Mouse (Mus musculus) T-helper 1 cell (primary cell): ENCODE measurements around the gene Cacfd1.

Source experiments
- in situ Hi-C: fragments of 300-600 bp; cut with MboI, MseI; formaldehyde crosslinking; loops from one replicate; pipeline ENCODE4 v1.15.1; 2025; ENCODE audit warnings: high pct_unique_total_duplicates

Gene Cacfd1

GRCm38 (mm10) chr2:27009714-27010244 lies at the start of gene Cacfd1:
TSS of gene Cacfd1 (plus strand) at chr2:27009926.
- in situ Hi-C loops = loop anchor here (5.0 kb wide), 1 partner anchor 72 kb away; no protein-coding TSS in a partner anchor

GRCm38 (mm10) chr2:26960756-26961155 lies 49.0 kb upstream of the Cacfd1 start:
- in situ Hi-C loops = no loop called here

- in situ Hi-C loops = no loop called here
These were observed 45.6 kb upstream of the Cacfd1 start, which contains the start of gene Rexo4 for GRCm38 (mm10) chr2:26963923-26964723. TSS of gene Rexo4 (minus strand) at chr2:26964386.

GRCm38 (mm10) chr2:26964724-26965370 lies 44.9 kb upstream of the Cacfd1 start:
- in situ Hi-C loops = no loop called here

GRCm38 (mm10) chr2:26967262-26967661 lies 42.5 kb upstream of the Cacfd1 start:
- in situ Hi-C loops = no loop called here

- in situ Hi-C loops = no loop called here
These were observed 36.6 kb upstream of the Cacfd1 start, which contains the start of gene Adamts13 for GRCm38 (mm10) chr2:26973116-26973515. TSS of gene Adamts13 (plus strand) at chr2:26973416.

GRCm38 (mm10) chr2:26973960-26974359 lies 35.8 kb upstream of the Cacfd1 start:
- in situ Hi-C loops = no loop called here

- in situ Hi-C loops = no loop called here
These were observed 29.4 kb upstream of the Cacfd1 start for GRCm38 (mm10) chr2:26980361-26980760.

GRCm38 (mm10) chr2:26984179-26984578 lies 25.5 kb upstream of the Cacfd1 start:
- in situ Hi-C loops = no loop called here

- in situ Hi-C loops = no loop called here
These were observed 25.1 kb upstream of the Cacfd1 start for GRCm38 (mm10) chr2:26984640-26985039.

- in situ Hi-C loops = no loop called here
These were observed 15.8 kb upstream of the Cacfd1 start for GRCm38 (mm10) chr2:26993936-26994335.

- in situ Hi-C loops = no loop called here
These were observed 12.2 kb upstream of the Cacfd1 start for GRCm38 (mm10) chr2:26997498-26997897.

GRCm38 (mm10) chr2:26997993-26998392 lies 11.7 kb upstream of the Cacfd1 start:
- in situ Hi-C loops = no loop called here

GRCm38 (mm10) chr2:27006255-27006654 lies 3.5 kb upstream of the Cacfd1 start:
- in situ Hi-C loops = loop anchor here (5.0 kb wide), 1 partner anchor 69 kb away; no protein-coding TSS in a partner anchor

GRCm38 (mm10) chr2:27007701-27008100 lies 2.0 kb upstream of the Cacfd1 start:
- in situ Hi-C loops = loop anchor here (5.0 kb wide), 1 partner anchor 70 kb away; no protein-coding TSS in a partner anchor

- in situ Hi-C loops = no loop called here
These were observed 8.1 kb downstream of the Cacfd1 start for GRCm38 (mm10) chr2:27017802-27018201.

GRCm38 (mm10) chr2:27019530-27019929 lies 9.8 kb downstream of the Cacfd1 start:
- in situ Hi-C loops = no loop called here

GRCm38 (mm10) chr2:27021103-27021502 lies 11.4 kb downstream of the Cacfd1 start:
- in situ Hi-C loops = no loop called here

GRCm38 (mm10) chr2:27022612-27023011 lies 12.9 kb downstream of the Cacfd1 start:
- in situ Hi-C loops = no loop called here

GRCm38 (mm10) chr2:27024136-27024535 lies 14.4 kb downstream of the Cacfd1 start:
- in situ Hi-C loops = no loop called here

- in situ Hi-C loops = loop anchor here (5.0 kb wide), 1 partner anchor 93 kb away; the partner anchor contains the start of genes Stkld1 and Surf4
These were observed 15.8 kb downstream of the Cacfd1 start for GRCm38 (mm10) chr2:27025545-27025944.

- in situ Hi-C loops = loop anchor here (5.0 kb wide), 1 partner anchor 94 kb away; the partner anchor contains the start of genes Stkld1 and Surf4
These were observed 16.6 kb downstream of the Cacfd1 start for GRCm38 (mm10) chr2:27026332-27026731.
